Mouse (Mus musculus) gonadal fat pad, adult 2 months (tissue): ENCODE results near the gene Dlx6. TPM values are rescaled to one million over a fixed set of nuclear protein-coding genes. Genes with fewer than 3 reads are reported as not detected.

Source experiments
- DNase-seq: peaks from one replicate; pipeline ENCODE4 v3.0.0-alpha.2; 2012; ENCODE audit warnings: low read depth
- polyA plus RNA-seq: library from polyadenylated mRNA; depleted of rRNA; stranded (reverse); fragments of >200 nt; gene quantifications from 2 replicates; pipeline ENCODE4 v1.2.3, GENCODE M21; 2012

The Dlx6 gene
- polyA plus RNA-seq, 1 experiment = not detected

GRCm38 (mm10) chr6:6877346-6877910 is 14.3 kb downstream of the Dlx6 start:
- no peak for DNase-seq

- DNase-seq = no peak
Measured at GRCm38 (mm10) chr6:6877981-6878840, 15.1 kb downstream of the Dlx6 start.

GRCm38 (mm10) chr6:6878841-6879291 is 15.7 kb downstream of the Dlx6 start:
- DNase-seq = no peak

GRCm38 (mm10) chr6:6879371-6880325 is 16.5 kb downstream of the Dlx6 start:
- DNase-seq = no peak

GRCm38 (mm10) chr6:6880361-6881114 is 17.4 kb downstream of the Dlx6 start:
- no peak for DNase-seq

GRCm38 (mm10) chr6:6881115-6881637 is 18.0 kb downstream of the Dlx6 start:
- no peak for DNase-seq

GRCm38 (mm10) chr6:6881638-6882190 is 18.6 kb downstream of the Dlx6 start, which contains the start of gene Dlx5:
TSS of gene Dlx5 (minus strand) at chr6:6882085.
- DNase-seq = no peak

GRCm38 (mm10) chr6:6882266-6882797 is 19.2 kb downstream of the Dlx6 start:
- DNase-seq = no peak

- DNase-seq = no peak
Measured at GRCm38 (mm10) chr6:6884897-6885296, 21.8 kb downstream of the Dlx6 start.

GRCm38 (mm10) chr6:6886225-6886624 is 23.1 kb downstream of the Dlx6 start:
- no peak for DNase-seq

GRCm38 (mm10) chr6:6890047-6890446 is 26.9 kb downstream of the Dlx6 start:
- no peak for DNase-seq

- no peak for DNase-seq
Measured at GRCm38 (mm10) chr6:6909586-6909985, 46.5 kb downstream of the Dlx6 start.

- DNase-seq = no peak
Measured at GRCm38 (mm10) chr6:6914304-6914703, 51.2 kb downstream of the Dlx6 start.

- no peak for DNase-seq
Measured at GRCm38 (mm10) chr6:6914849-6915525, 51.9 kb downstream of the Dlx6 start.

GRCm38 (mm10) chr6:6915526-6915915 is 52.4 kb downstream of the Dlx6 start:
- no peak for DNase-seq

- no peak for DNase-seq
Measured at GRCm38 (mm10) chr6:6917334-6917733, 54.2 kb downstream of the Dlx6 start.
